Mouse (Mus musculus): Measurements from ENCODE around the gene Grxcr1. TPM values are rescaled to one million over a fixed set of nuclear protein-coding genes. Genes with fewer than 3 reads are reported as not detected.

Gene Grxcr1
- polyA plus RNA-seq, 1 experiment from 2014 or later: not detected

DNA sequence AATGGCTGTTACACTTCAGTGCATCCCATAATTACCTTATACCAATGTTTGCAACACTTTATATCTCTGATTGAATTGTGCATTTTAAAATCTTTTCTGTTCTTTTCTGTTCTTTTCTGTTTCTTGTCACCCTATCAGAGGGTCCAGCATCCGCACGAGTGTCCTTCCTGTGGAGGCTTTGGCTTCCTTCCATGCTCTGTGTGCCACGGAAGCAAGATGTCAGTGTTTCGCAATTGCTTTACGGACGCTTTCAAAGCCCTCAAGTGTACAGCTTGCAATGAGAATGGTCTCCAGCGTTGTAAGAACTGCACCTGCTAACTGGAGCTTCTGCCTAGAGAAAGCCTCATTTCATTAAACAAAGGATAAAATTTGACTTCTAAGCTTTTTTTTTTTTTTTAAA lies 134.3 kb downstream of the Grxcr1 start:
- Histone ChIP-seq H3K9ac (ENCODE audit: low read length) (no peak overlapping the region), H3K9me3 (ENCODE audit: control insufficient read depth, low read length) (no peaks in the 10 kb centered on the region), H3K4me3 (ENCODE audit: low read depth, low read length) (no peak overlapping the region), H3K36me3 (ENCODE audit: control insufficient read depth, insufficient read depth, low read length) (no peaks in the 10 kb centered on the region), H3K4me2 (replicated peaks; ENCODE audit: low read depth) (no peak overlapping the region), H3K27me3 (ENCODE audit: control insufficient read depth, insufficient read depth, low read length) (no peaks in the 10 kb centered on the region), H3K4me1 (replicated peaks; ENCODE audit: control insufficient read depth, insufficient read depth) (no peaks in the 10 kb centered on the region), H3K27ac (replicated peaks) (no peak overlapping the region)
- ATAC-seq (ENCODE audit: low FRiP score, low TSS enrichment): no peak
- TF ChIP-seq EP300 (optimal IDR thresholded peaks at IDR 0.05): no peak
- TF ChIP-seq CTCF (IDR thresholded peaks at IDR 0.05; ENCODE audit: low read depth): no peak
- no peak for DNase-seq (ENCODE audit: low spot score)
- WGBS: 74% methylated on average over 7 of the region's 7 CpGs

Other genes with a start within 250 kb of the Grxcr1 start
- 3.3 and 4.2 TPM in 2 replicates for gene Atp8a1, start 184.4 kb upstream of the Grxcr1 start, polyA plus RNA-seq (2015; fragmentation: Nextera tagmentation; extraction: Ambion mirVana)
- not detected in 2 replicates for gene Gm5108, start 90.2 kb upstream of the Grxcr1 start, polyA plus RNA-seq (2015; fragmentation: Nextera tagmentation; extraction: Ambion mirVana)
- not detected in 2 replicates for gene Gm21905, start 85.4 kb upstream of the Grxcr1 start, polyA plus RNA-seq (2015; fragmentation: Nextera tagmentation; extraction: Ambion mirVana)